Mouse (Mus musculus) lung, postnatal 0 days (tissue): Measurements from ENCODE around the gene Tspan18.

ENCODE experiments used
- CTCF ChIP-seq: IDR thresholded peaks from 2 replicates; pipeline ENCODE4 v1.5.1; 2016; ENCODE audit warnings: antibody characterized with exemption, mild to moderate bottlenecking
- EP300 ChIP-seq: IDR thresholded peaks from 2 replicates; pipeline ENCODE4 v1.6.1; 2016; ENCODE audit warnings: antibody characterized with exemption, mild to moderate bottlenecking, control low read depth

- TF ChIP-seq EP300: no peak
- TF ChIP-seq CTCF: no peak
Observed at GRCm38 (mm10) chr2:93266565-93267169, 67.6 kb downstream of the Tspan18 start.
